Mouse (Mus musculus) embryonic stem cell, embryonic (primary cell): ENCODE results near the gene Exoc8.

Experiments used
- CTCF ChIA-PET, 4 experiments: fragments of 300-600 bp in 2 of 4; fragments of 350-600 bp in 2 of 4; sonication (Branson Sonifier 250); formaldehyde crosslinking; loops; one replicate each; lab custom pipeline; 2022; ENCODE audit warnings: inconsistent platforms in 2 of 4; lab: Charles Lee
- POLR2A ChIA-PET, 4 experiments: fragments of 300-600 bp in 2 of 4; fragments of 350-600 bp in 2 of 4; sonication (Branson Sonifier 250); formaldehyde crosslinking; loops; one replicate each; lab custom pipeline; 2022; ENCODE audit warnings: antibody characterized with exemption in 4 of 4, inconsistent platforms in 1 of 4; lab: Charles Lee

Exoc8 gene

GRCm38 (mm10) chr8:124917741-124918484 is 20.4 kb upstream of the Exoc8 start:
- CTCF ChIA-PET = interaction anchor here in 1 of 4 experiments (1.4 kb wide), 1 partner anchor 13 kb away, joined by 5 read pairs; no protein-coding TSS in a partner anchor

GRCm38 (mm10) chr8:124914061-124914460 is 16.6 kb upstream of the Exoc8 start:
- ChIA-PET CTCF (interaction anchor here in 1 of 4 experiments (0.8 kb wide), 1 partner anchor 175 kb away, joined by 5 read pairs; no protein-coding TSS in a partner anchor), POLR2A (interaction anchor here in 1 of 4 experiments (0.6 kb wide), 1 partner anchor 30 kb away, joined by 5 read pairs; no protein-coding TSS in a partner anchor)

More at GRCm38 (mm10) chr8:124917741-124918484, 20.4 kb upstream of the Exoc8 start:
- POLR2A ChIA-PET = interaction anchor here in 2 of 4 experiments (0.5 to 1.0 kb wide), 2 partner anchors 9 to 13 kb away, joined by 3 to 4 read pairs; no protein-coding TSS in a partner anchor

GRCm38 (mm10) chr8:124911938-124912872 is 14.7 kb upstream of the Exoc8 start:
- CTCF ChIA-PET = interaction anchor here (0.5 to 1.5 kb wide), 10 partner anchors 19 to 462 kb away, joined by 3 to 12 read pairs (median 3); no protein-coding TSS in a partner anchor
- POLR2A ChIA-PET = interaction anchor here in 2 of 4 experiments (1.0 to 2.3 kb wide), 6 partner anchors 10 to 38 kb away, joined by 3 to 9 read pairs (median 5); no protein-coding TSS in a partner anchor

DNA sequence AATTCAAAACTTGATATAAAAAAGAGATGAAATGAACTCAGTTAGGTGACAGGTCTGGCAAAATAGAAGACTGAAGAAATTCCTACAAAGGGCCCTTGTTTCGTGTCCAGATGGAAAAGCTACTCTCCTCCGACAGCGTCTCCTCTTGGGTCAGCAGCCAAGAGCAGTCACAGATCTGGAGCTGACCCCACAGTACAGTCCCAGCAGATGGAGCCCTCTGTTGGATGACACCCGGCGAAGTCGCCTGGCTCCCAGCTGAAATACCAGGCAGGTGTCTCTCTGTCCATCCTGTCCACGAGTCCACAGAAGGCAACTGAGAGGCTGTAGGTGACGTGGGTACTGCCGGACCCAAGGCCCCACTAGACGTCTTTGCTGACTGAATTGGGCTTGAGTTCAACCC is 12.8 kb upstream of the Exoc8 start:
- POLR2A ChIA-PET = interaction anchor here in 3 of 4 experiments (0.6 to 1.5 kb wide), 3 partner anchors 48 to 50 kb away, joined by 3 read pairs; no protein-coding TSS in a partner anchor
- CTCF ChIA-PET = interaction anchor here in 3 of 4 experiments (0.6 to 1.1 kb wide), 3 partner anchors 23 to 206 kb away, joined by 3 read pairs; no protein-coding TSS in a partner anchor

GRCm38 (mm10) chr8:124909936-124910335 is 12.4 kb upstream of the Exoc8 start:
- ChIA-PET POLR2A (interaction anchor here in 2 of 4 experiments (0.6 to 1.5 kb wide), 2 partner anchors 49 to 50 kb away, joined by 3 read pairs; no protein-coding TSS in a partner anchor), CTCF (interaction anchor here in 1 of 4 experiments (0.6 kb wide), 1 partner anchor 23 kb away, joined by 3 read pairs; no protein-coding TSS in a partner anchor)

GRCm38 (mm10) chr8:124905482-124905881 is 8.0 kb upstream of the Exoc8 start:
- ChIA-PET POLR2A (interaction anchor here in 2 of 4 experiments (0.8 to 1.5 kb wide), 6 partner anchors 9 to 26 kb away, joined by 3 to 4 read pairs (median 3); no protein-coding TSS in a partner anchor), CTCF (interaction anchor here in 2 of 4 experiments (0.6 kb wide), 2 partner anchors 87 to 890 kb away, joined by 3 read pairs; no protein-coding TSS in a partner anchor)

DNA sequence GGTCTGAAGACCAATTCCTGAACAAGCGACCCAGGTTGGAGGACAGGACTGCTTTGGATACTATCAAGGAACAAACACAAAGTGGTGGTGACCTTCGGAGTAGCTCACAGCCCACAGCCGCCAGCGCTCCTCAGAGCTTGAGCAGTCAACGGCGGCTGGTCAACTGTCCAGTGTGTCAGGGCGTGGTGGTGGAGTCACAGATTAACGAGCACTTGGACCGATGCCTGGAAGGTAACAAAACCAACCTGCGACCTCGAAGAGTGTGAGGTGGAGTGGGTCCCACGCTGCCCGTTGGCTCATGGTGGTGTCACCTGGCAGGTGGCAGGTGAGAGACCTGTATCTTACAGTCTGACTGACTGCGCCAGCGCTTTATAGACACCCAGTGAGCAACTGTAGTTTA is 5.7 kb upstream of the Exoc8 start:
- ChIA-PET POLR2A (interaction anchor here in 2 of 4 experiments (0.6 to 1.4 kb wide), 4 partner anchors 8 to 452 kb away, joined by 3 to 5 read pairs (median 4); no protein-coding TSS in a partner anchor), CTCF (interaction anchor here in 1 of 4 experiments (0.7 kb wide), 1 partner anchor 52 kb away, joined by 6 read pairs; no protein-coding TSS in a partner anchor)

GRCm38 (mm10) chr8:124898251-124898905 is 873 bp upstream of the Exoc8 start:
- ChIA-PET CTCF (no interaction called here), POLR2A (interaction anchor here in 2 of 4 experiments (0.8 to 1.1 kb wide), 3 partner anchors 13 to 61 kb away, joined by 3 read pairs; no protein-coding TSS in a partner anchor)

DNA sequence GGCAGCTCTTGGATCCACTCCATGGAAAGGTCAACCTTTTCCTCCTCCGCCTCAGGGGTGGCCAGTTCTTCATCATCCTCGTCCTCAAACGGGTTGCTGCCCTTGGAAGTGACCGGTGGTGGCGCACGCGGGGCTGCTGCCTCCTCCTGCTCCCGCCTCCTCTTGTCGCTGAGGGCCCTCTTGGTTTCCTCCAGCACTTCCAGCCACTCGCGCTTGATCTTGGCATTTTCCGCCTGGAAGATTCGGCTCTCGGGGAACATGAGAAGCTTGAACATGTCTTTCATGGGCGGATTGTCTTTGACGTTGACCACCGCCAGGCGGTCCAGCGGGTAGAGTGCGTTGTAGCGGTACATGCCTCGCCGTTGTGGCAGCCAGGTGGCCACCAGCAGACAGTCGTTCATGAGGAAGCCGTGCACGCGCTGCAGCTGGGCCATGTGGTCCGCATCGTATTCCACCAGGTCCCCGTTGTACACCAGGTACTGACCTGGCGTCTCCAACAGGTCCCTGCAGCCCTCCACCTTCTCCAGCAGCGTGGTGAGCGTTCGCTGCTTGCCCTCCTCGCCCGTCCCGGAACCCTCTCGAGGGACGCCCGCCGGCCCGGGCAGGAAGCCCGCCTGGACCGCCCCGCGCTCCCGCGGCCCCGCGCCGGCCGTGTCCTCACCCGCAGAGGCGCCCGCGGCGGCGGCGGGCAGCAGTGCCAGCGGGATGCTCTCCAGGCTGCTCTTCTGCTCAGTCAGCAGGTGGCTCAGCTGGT is 696 bp downstream of the Exoc8 start:
- ChIA-PET CTCF (interaction anchor here (0.6 to 1.6 kb wide), 5 partner anchors 11 to 138 kb away, joined by 3 to 5 read pairs (median 3); no protein-coding TSS in a partner anchor), POLR2A (interaction anchor here in 2 of 4 experiments (0.9 to 2.4 kb wide), 13 partner anchors 8 to 138 kb away, joined by 3 to 10 read pairs (median 4); partner anchors contain the start of gene Gnpat (in 1 of the 2))

- POLR2A ChIA-PET = interaction anchor here in 3 of 4 experiments (0.5 to 2.4 kb wide), 19 partner anchors 9 to 201 kb away, joined by 3 to 10 read pairs (median 3); partner anchors contain the start of genes 2810004N23Rik (in 1 of the 3), Fam89a (in 1 of the 3) and Gnpat (in 1 of the 3)
- CTCF ChIA-PET = interaction anchor here in 3 of 4 experiments (1.1 to 1.6 kb wide), 4 partner anchors 11 to 138 kb away, joined by 3 to 5 read pairs (median 4); no protein-coding TSS in a partner anchor
These were observed 1.4 kb downstream of the Exoc8 start for GRCm38 (mm10) chr8:124896010-124896631.

- ChIA-PET POLR2A (interaction anchor here in 1 of 4 experiments (1.2 to 1.6 kb wide), 3 partner anchors 11 to 55 kb away, joined by 3 to 4 read pairs (median 4); no protein-coding TSS in a partner anchor), CTCF (no interaction called here)
These were observed 4.9 kb downstream of the Exoc8 start for GRCm38 (mm10) chr8:124892596-124892995.

DNA sequence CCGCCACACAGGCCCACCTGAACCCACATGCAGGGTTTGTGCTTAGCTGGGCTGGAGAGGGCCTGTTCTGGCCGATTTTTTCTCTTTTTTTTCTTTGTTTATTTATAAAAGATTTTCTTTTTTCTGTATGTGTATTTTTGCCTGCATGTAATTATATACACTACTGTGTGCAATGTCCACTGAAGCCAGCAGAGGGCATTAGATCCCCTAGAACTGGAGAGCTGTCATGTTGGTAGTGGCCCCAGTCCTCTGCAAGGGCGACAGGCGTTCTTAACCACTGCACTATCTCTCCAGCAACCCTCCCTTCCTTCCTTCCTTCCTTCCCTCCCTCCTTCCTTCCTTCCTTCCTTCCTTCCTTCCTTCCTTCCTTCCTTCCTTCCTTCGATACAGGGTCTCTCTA is 9.1 kb downstream of the Exoc8 start:
- ChIA-PET POLR2A (interaction anchor here in 2 of 4 experiments (0.7 to 2.1 kb wide), 8 partner anchors 8 to 50 kb away, joined by 3 to 8 read pairs (median 4); no protein-coding TSS in a partner anchor), CTCF (interaction anchor here (0.5 to 1.4 kb wide), 11 partner anchors 16 to 1033 kb away, joined by 3 to 5 read pairs (median 3); no protein-coding TSS in a partner anchor)

GRCm38 (mm10) chr8:124878946-124879526 is 18.5 kb downstream of the Exoc8 start:
- ChIA-PET CTCF (interaction anchor here in 1 of 4 experiments (0.9 kb wide), 1 partner anchor 17 kb away, joined by 3 read pairs; the partner anchor contains the start of genes 2810004N23Rik and Gnpat), POLR2A (interaction anchor here in 3 of 4 experiments (0.6 to 2.7 kb wide), 7 partner anchors 9 to 726 kb away, joined by 3 to 8 read pairs (median 4); partner anchors contain the start of genes 2310022B05Rik (in 1 of the 3), 2810004N23Rik (in 1 of the 3) and Gnpat (in 1 of the 3))

DNA sequence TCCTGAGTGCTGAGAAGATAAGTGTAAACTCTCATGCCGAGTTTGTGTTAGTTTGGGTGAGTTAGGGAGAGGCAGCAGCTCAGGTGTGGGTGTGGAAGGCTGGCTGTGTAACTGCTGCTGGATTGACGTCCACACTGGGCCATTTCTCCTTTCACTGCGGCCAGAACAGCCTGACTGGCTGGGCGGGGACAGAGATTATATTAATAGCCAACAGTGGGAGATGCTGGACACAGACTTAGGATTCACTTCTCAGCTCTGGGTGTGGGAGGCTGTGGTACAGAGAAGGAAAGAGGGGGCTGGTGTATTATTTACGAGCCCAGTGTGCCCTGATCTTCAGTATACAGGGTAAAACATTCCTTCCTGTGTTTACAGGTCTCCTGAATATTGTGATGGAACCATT is 19.4 kb downstream of the Exoc8 start:
- POLR2A ChIA-PET = interaction anchor here in 2 of 4 experiments (1.5 to 2.7 kb wide), 3 partner anchors 10 to 18 kb away, joined by 4 to 8 read pairs (median 5); partner anchors contain the start of genes 2810004N23Rik (in 1 of the 2) and Gnpat (in 1 of the 2)
- CTCF ChIA-PET = no interaction called here
